Mouse (Mus musculus) CH12.LX (cell line): ENCODE measurements around the gene Slc27a4. TPM values are rescaled to one million over a fixed set of nuclear protein-coding genes. Genes with fewer than 3 reads are reported as not detected.

ENCODE experiments used
- DNase-seq: peaks from one replicate; pipeline ENCODE4 v3.0.0-alpha.2; 2013; ENCODE audit errors: extremely low read depth
- H3K27ac ChIP-seq: 2 replicates; pipeline ENCODE4 v1.5.1; 2012; ENCODE audit warnings: low read depth, mild to moderate bottlenecking, control low read depth, moderate library complexity; ENCODE audit not compliant: insufficient read depth
- H3K27me3 ChIP-seq: replicated peaks from 2 replicates; pipeline ENCODE3; 2012; ENCODE audit warnings: inconsistent platforms
- H3K36me3 ChIP-seq, 2 experiments: replicated peaks in 1 of 2; 2 replicates each; pipeline versions ENCODE3 to v1.6.1; 2012; ENCODE audit warnings: inconsistent platforms in 1 of 2, low read length in 1 of 2, mild to moderate bottlenecking in 1 of 2, mixed read lengths in 1 of 2, moderate library complexity in 1 of 2; ENCODE audit not compliant: control insufficient read depth in 1 of 2, insufficient read depth in 1 of 2
- H3K4me1 ChIP-seq, 2 experiments: 2 replicates each; pipeline ENCODE4 v1.6.1; 2012; ENCODE audit warnings: inconsistent platforms in 1 of 2, moderate library complexity in 1 of 2; ENCODE audit not compliant: insufficient read depth in 2 of 2, control insufficient read depth in 1 of 2
- H3K4me2 ChIP-seq: 2 replicates; pipeline ENCODE4 v1.6.1; 2012; ENCODE audit warnings: low read depth, mild to moderate bottlenecking, control low read depth; ENCODE audit not compliant: poor library complexity, insufficient read depth, severe bottlenecking
- H3K4me3 ChIP-seq, 3 experiments: fragments of 150-350 bp in 1 of 3; sonication (generic) in 1 of 3; replicated peaks in 1 of 3; 2 replicates each; pipeline versions ENCODE3 to v1.5.1; 2011 to 2012; ENCODE audit warnings: low read depth in 2 of 3, low read length in 2 of 3, mild to moderate bottlenecking in 2 of 3, moderate library complexity in 2 of 3, control low read depth in 1 of 3, improper control_type of control experiment in 1 of 3, inconsistent platforms in 1 of 3, mixed read lengths in 1 of 3; ENCODE audit not compliant: poor library complexity in 1 of 3
- H3K79me2 ChIP-seq: replicated peaks from 2 replicates; pipeline ENCODE4 v1.6.1; 2012; ENCODE audit warnings: mild to moderate bottlenecking, moderate library complexity; ENCODE audit not compliant: control insufficient read depth, poor library complexity, insufficient read depth, severe bottlenecking; ENCODE audit errors: extremely low read depth
- H3K9ac ChIP-seq: 2 replicates; pipeline ENCODE4 v1.6.1; 2012; ENCODE audit warnings: low read depth, mild to moderate bottlenecking, control low read depth, moderate library complexity; ENCODE audit not compliant: insufficient read depth
- H3K9me3 ChIP-seq: replicated peaks from 2 replicates; pipeline ENCODE3; 2012; ENCODE audit warnings: low read length, inconsistent platforms, mixed read lengths
- BHLHE40 ChIP-seq: IDR thresholded peaks from 2 replicates; pipeline ENCODE4 v1.6.1; 2011; ENCODE audit warnings: mild to moderate bottlenecking, low read depth, low read length, improper control_type of control experiment
- CHD1 ChIP-seq: IDR thresholded peaks from 2 replicates; pipeline ENCODE4 v1.6.1; 2012; ENCODE audit warnings: low read depth, low read length, improper control_type of control experiment, inconsistent platforms
- CHD2 ChIP-seq: IDR thresholded peaks from 2 replicates; pipeline ENCODE4 v1.6.1; 2011; ENCODE audit warnings: low read length, improper control_type of control experiment
- CTCF ChIP-seq, 2 experiments: IDR thresholded peaks in 1 of 2; conservative IDR thresholded peaks in 1 of 2; 2 replicates each; pipeline ENCODE4 v1.5.1; 2011 to 2012; ENCODE audit warnings: low read depth in 2 of 2, low read length in 2 of 2, improper control_type of control experiment in 1 of 2, inconsistent platforms in 1 of 2, mild to moderate bottlenecking in 1 of 2, moderate library complexity in 1 of 2
- E2F4 ChIP-seq: IDR thresholded peaks from 2 replicates; pipeline ENCODE4 v1.6.1; 2011; ENCODE audit warnings: low read depth, low read length, improper control_type of control experiment; ENCODE audit not compliant: insufficient replicate concordance
- EP300 ChIP-seq: IDR thresholded peaks from 2 replicates; pipeline ENCODE4 v1.6.1; 2011; ENCODE audit warnings: low read length, improper control_type of control experiment
- ETS1 ChIP-seq: conservative IDR thresholded peaks from 2 replicates; pipeline ENCODE4 v1.6.1; 2012; ENCODE audit warnings: low read depth, mild to moderate bottlenecking, inconsistent platforms, low read length, improper control_type of control experiment, moderate library complexity
- GABPA ChIP-seq: IDR thresholded peaks from 2 replicates; pipeline ENCODE4 v1.6.1; 2012; ENCODE audit warnings: low read depth, low read length, improper control_type of control experiment, inconsistent platforms; ENCODE audit not compliant: insufficient replicate concordance
- IRF4 ChIP-seq: IDR thresholded peaks from 2 replicates; pipeline ENCODE4 v1.6.1; 2014; ENCODE audit warnings: low read depth, mild to moderate bottlenecking, inconsistent platforms, low read length, improper control_type of control experiment
- JUN ChIP-seq: IDR thresholded peaks from 2 replicates; pipeline ENCODE4 v1.6.1; 2011; ENCODE audit warnings: low read depth, mild to moderate bottlenecking, low read length, improper control_type of control experiment, moderate library complexity; ENCODE audit not compliant: insufficient read depth
- KAT2A ChIP-seq: IDR thresholded peaks from 2 replicates; pipeline ENCODE4 v1.6.1; 2012; ENCODE audit warnings: low read length, improper control_type of control experiment, inconsistent platforms; ENCODE audit not compliant: insufficient replicate concordance
- NELFE ChIP-seq: IDR thresholded peaks from 2 replicates; pipeline ENCODE4 v1.6.1; 2011; ENCODE audit warnings: low read depth, low read length, improper control_type of control experiment
- POLR2AphosphoS2 ChIP-seq: IDR thresholded peaks from 2 replicates; pipeline ENCODE4 v1.6.1; 2011; ENCODE audit warnings: low read depth, low read length, improper control_type of control experiment
- RAD21 ChIP-seq: IDR thresholded peaks from 2 replicates; pipeline ENCODE4 v1.6.1; 2011; ENCODE audit warnings: low read depth, mild to moderate bottlenecking, low read length, improper control_type of control experiment, moderate library complexity
- SMC3 ChIP-seq: IDR thresholded peaks from 2 replicates; pipeline ENCODE4 v1.6.1; 2011; ENCODE audit warnings: low read depth, low read length, improper control_type of control experiment
- TCF12 ChIP-seq: IDR thresholded peaks from 2 replicates; pipeline ENCODE4 v1.6.1; 2014; ENCODE audit warnings: low read depth, mild to moderate bottlenecking, inconsistent platforms, low read length, improper control_type of control experiment
- UBTF ChIP-seq: IDR thresholded peaks from 2 replicates; pipeline ENCODE4 v1.6.1; 2012; ENCODE audit warnings: low read depth, mild to moderate bottlenecking, inconsistent platforms, low read length, improper control_type of control experiment, moderate library complexity
- ZC3H11A ChIP-seq: IDR thresholded peaks from 2 replicates; pipeline ENCODE4 v1.6.1; 2012; ENCODE audit warnings: low read depth, mild to moderate bottlenecking, inconsistent platforms, low read length, improper control_type of control experiment
- ZMIZ1 ChIP-seq: IDR thresholded peaks from 2 replicates; pipeline ENCODE4 v1.6.1; 2012; ENCODE audit warnings: low read depth, mild to moderate bottlenecking, inconsistent platforms, low read length, improper control_type of control experiment
- dilution Hi-C: fragments of 300-500 bp; cut with MboI; formaldehyde crosslinking; loops from 2 replicates; pipeline ENCODE4 v1.14.3; 2020; ENCODE audit warnings: low sequenced_read_pairs; ENCODE audit not compliant: extremely low pct_unique_long_range_greater_than_20kb, extremely low pct_ligation_motif_present
- in situ Hi-C: fragments of 300-500 bp; cut with MboI; formaldehyde crosslinking; loops from 3 replicates; pipeline ENCODE4 v1.14.3; 2019; ENCODE audit warnings: low sequenced_read_pairs, low pct_ligation_motif_present, low pct_unique_long_range_greater_than_20kb, mixed read lengths
- polyA plus RNA-seq: library from polyadenylated mRNA; unstranded; fragments of >175 nt; gene quantifications from 2 replicates; pipeline ENCODE4 v1.2.1, GENCODE M21; 2012; ENCODE audit warnings: low read depth; ENCODE audit not compliant: insufficient read length
- total RNA-seq, 2 experiments: library from RNA; depleted of rRNA; stranded (reverse); fragments of 300-350 nt in 1 of 2; fragments of >200 nt in 1 of 2; gene quantifications; 2 replicates each; pipeline ENCODE4 v1.2.3; 2012 to 2014

Gene Slc27a4
- total and polyA plus RNA-seq, 3 experiments: 4.7 to 11.3 (median 4.8) TPM

DNA sequence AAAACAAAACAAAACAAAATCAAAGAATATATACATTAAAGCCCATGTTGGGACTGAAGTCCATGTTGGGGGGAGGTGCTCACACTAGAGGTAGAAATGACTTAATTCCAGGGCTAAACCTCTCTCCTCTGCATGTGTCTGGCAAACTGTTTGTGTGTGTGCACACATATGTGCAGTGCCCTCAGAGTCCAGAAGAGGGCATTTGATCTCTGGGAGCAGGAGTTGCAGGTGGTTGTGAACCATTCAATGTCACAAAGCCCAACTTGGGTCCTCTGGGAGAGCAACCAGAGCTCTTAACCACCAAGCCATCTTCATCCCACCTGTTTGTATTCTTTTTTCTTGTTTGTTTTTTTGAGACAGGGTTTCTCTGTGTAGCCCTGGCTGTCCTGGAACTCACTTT is 32.3 kb upstream of the Slc27a4 start:
- peak in 1 of 2 experiments; percentile 27; a peak in 2 of 4 replicates for TF ChIP-seq CTCF (conservative IDR thresholded peaks at IDR 0.05 in 1 of 2, IDR thresholded peaks at IDR 0.05 in 1 of 2; ENCODE audit: low read depth in 2 of 2, low read length in 2 of 2)
- no peak for TF ChIP-seq CHD1
- no peak for TF ChIP-seq BHLHE40
- no peak for TF ChIP-seq RAD21
- TF ChIP-seq GABPA: no peak
- Histone ChIP-seq H3K36me3 (peaks cover 0 to 34% of the 10 kb centered on the region in 2 experiments), H3K4me3 (no peak overlapping the region), H3K4me2 (no peak overlapping the region), H3K27ac (no peak overlapping the region), H3K9me3 (peaks cover 13% of the 10 kb centered on the region), H3K79me2 (no peaks in the 10 kb centered on the region), H3K4me1 (no peaks in the 10 kb centered on the region), H3K9ac (no peak overlapping the region), H3K27me3 (no peaks in the 10 kb centered on the region)
- in situ Hi-C loops (no loop called here), dilution Hi-C loops (no loop called here)
- DNase-seq: no peak

DNA sequence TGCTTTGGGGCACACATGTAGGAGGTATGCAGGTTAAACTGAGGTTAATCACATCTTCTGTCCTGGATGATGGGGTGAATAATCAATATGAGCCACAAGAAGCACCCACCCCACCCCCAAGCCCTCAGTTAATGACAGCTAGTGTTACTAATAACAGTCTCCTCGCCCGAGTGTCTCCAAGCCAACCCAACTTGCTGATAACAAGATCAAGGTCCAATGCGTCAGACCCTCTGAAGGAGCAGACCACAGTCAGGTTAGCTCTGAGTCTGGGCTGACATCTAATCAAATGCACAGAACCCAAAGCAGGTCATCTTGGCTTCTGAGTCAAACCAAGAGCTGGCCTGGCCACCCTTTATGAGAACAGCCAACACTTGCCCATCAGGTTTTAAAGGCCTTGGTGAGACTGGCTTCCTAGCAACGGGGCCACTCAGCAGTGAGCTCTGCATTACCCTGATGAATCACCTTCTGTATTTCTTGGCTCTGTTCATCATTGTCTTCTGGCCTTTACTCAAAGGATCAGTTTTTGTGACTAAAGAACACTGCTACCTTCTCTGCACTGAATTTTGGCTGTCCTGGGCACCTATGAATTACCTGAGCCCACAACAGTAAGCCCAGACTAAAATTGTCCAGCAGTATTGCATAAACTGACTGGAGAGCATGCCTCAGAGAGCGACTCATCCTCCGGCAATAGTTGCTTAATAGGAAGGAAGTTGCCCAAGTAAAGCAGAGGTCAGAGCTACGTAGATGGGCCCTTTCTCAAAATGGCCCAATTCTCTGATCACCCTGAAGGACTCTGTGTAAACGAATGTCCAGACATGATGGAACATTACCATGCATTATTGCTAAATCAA is 30.6 kb upstream of the Slc27a4 start:
- Histone ChIP-seq H3K4me2 (no peak overlapping the region), H3K79me2 (no peaks in the 10 kb centered on the region), H3K27ac (no peak overlapping the region), H3K9me3 (peaks cover 8% of the 10 kb centered on the region), H3K4me1 (no peaks in the 10 kb centered on the region), H3K36me3 (peaks cover 6 to 48% of the 10 kb centered on the region in 2 experiments), H3K27me3 (no peaks in the 10 kb centered on the region), H3K9ac (no peak overlapping the region), H3K4me3 (no peak overlapping the region)
- no peak for TF ChIP-seq GABPA
- no peak for TF ChIP-seq UBTF
- no peak for TF ChIP-seq EP300
- TF ChIP-seq CHD1: no peak
- no peak for TF ChIP-seq NELFE
- TF ChIP-seq JUN: no peak
- no peak for TF ChIP-seq CTCF (conservative IDR thresholded peaks at IDR 0.05 in 1 of 2, IDR thresholded peaks at IDR 0.05 in 1 of 2; ENCODE audit: low read depth in 2 of 2, low read length in 2 of 2)
- TF ChIP-seq CHD2: no peak
- no peak for TF ChIP-seq POLR2AphosphoS2
- TF ChIP-seq TCF12: no peak
- no peak for TF ChIP-seq SMC3
- TF ChIP-seq ZMIZ1: no peak
- no peak for TF ChIP-seq KAT2A
- TF ChIP-seq ETS1: no peak
- no peak for TF ChIP-seq IRF4
- TF ChIP-seq E2F4: no peak
- no peak for TF ChIP-seq ZC3H11A
- DNase-seq: no peak
- in situ Hi-C loops (no loop called here), dilution Hi-C loops (no loop called here)
